Mouse (Mus musculus): Measurements from ENCODE around the gene Pcsk1n.

DNA sequence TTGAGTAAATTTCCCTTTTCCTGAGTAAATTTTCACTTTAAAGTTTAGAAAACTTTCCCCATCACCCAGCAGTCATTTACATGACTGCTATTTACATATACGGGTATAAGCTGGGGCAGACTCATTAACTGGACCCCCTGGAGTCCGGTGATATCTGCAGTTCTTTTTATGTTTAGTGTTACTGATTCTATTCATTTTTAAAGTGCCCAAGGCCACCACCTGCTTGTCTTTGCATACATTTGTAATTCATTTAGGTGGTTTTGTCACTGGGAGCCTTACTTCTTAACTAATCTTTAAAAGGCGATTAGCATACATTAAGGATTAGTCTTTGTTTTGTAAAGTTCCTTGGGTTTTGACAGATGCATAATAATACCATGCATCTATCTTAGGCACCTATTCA lies 49.8 kb upstream of the Pcsk1n start:
- no peak for TF ChIP-seq MAFK (IDR thresholded peaks at IDR 0.05; ENCODE audit: insufficient read depth, low read depth, low read length)
- no peak for TF ChIP-seq HCFC1 (IDR thresholded peaks at IDR 0.05; ENCODE audit: borderline replicate concordance, insufficient read depth, low read length)
- TF ChIP-seq CHD2 (IDR thresholded peaks at IDR 0.05; ENCODE audit: low read depth, low read length) = no peak
- no peak for TF ChIP-seq ZC3H11A (IDR thresholded peaks at IDR 0.05; ENCODE audit: borderline replicate concordance, low read depth, low read length)
- no peak for TF ChIP-seq ZNF384 (IDR thresholded peaks at IDR 0.05; ENCODE audit: low read depth, low read length)
